Mouse (Mus musculus): ENCODE data around the gene Cbfb.

DNA sequence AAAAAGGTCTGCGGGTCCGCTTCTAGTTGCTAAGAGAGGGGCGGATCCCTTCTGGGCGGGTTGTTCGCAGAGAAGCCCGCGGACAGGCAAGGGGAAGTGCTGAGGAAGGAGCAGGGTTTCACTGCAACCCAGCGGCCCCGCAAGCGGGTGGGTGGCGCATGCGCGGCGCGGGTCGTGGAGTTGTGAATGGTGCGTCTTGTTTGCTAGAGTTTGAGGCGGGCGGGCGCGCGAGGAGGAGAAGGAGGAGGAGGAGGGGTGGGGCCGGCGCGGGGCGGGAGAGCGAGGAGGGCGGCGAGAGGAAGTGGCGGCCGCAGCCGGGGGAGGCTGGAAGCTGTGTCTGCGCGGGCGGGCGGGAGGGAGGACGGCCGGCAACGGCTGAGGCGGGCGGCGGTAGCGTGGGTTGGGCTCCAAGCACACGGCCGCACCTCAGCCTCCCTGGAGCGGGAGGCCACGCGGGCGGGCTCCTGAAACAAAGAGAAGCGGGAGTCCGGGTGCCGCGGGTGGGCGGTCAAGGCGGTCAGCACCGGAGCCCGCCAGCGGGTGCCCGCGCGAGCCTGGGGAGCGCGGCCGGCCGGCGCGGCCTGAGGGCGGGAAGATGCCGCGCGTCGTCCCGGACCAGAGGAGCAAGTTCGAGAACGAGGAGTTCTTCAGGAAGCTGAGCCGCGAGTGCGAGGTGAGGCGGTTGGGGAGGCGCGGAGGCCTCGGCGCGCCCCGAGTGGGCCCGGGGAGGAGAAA is at the start of gene Cbfb:
- no peak for TF ChIP-seq CTCF (IDR thresholded peaks at IDR 0.05; ENCODE audit: insufficient read depth, low read length)
- peak; percentile 63; the same call in 1 of the 2 replicates for TF ChIP-seq POLR2A (IDR thresholded peaks at IDR 0.05; ENCODE audit: borderline replicate concordance, extremely low read depth, low read depth, low read length)
